Mouse (Mus musculus) ES-Bruce4 (cell line): ENCODE data around the gene Tbkbp1. TPM values are rescaled to one million over a fixed set of nuclear protein-coding genes. Genes with fewer than 3 reads are reported as not detected.

Experiments
- H3K27ac ChIP-seq: 2 replicates; pipeline ENCODE4 v1.5.1; 2012; ENCODE audit warnings: low read length, inconsistent platforms; ENCODE audit not compliant: insufficient read depth
- H3K27me3 ChIP-seq: 2 replicates; pipeline ENCODE4 v1.6.1; 2012; ENCODE audit warnings: mild to moderate bottlenecking, low read length, inconsistent platforms; ENCODE audit not compliant: control insufficient read depth, poor library complexity, insufficient read depth, severe bottlenecking
- H3K36me3 ChIP-seq: 2 replicates; pipeline ENCODE4 v1.6.1; 2012; ENCODE audit warnings: inconsistent platforms, mild to moderate bottlenecking, low read length, moderate library complexity; ENCODE audit not compliant: control insufficient read depth, poor library complexity, insufficient read depth, severe bottlenecking
- H3K4me1 ChIP-seq: one replicate; pipeline ENCODE4 v1.8.1; 2011; ENCODE audit warnings: low read length; ENCODE audit not compliant: control insufficient read depth, insufficient read depth
- H3K4me3 ChIP-seq: 2 replicates; pipeline ENCODE4 v1.5.1; 2011; ENCODE audit warnings: low read depth, mild to moderate bottlenecking, low read length
- H3K9ac ChIP-seq: 2 replicates; pipeline ENCODE4 v1.6.1; 2012; ENCODE audit warnings: low read depth, mild to moderate bottlenecking, inconsistent platforms; ENCODE audit not compliant: poor library complexity, severe bottlenecking
- H3K9me3 ChIP-seq: replicated peaks from 2 replicates; pipeline ENCODE4 v1.6.1; 2012; ENCODE audit warnings: mild to moderate bottlenecking, low read length, inconsistent platforms; ENCODE audit not compliant: control insufficient read depth, poor library complexity, insufficient read depth, severe bottlenecking
- CTCF ChIP-seq: IDR thresholded peaks from one replicate; pipeline ENCODE4 v1.8.1; 2011; ENCODE audit warnings: low read depth, low read length
- EP300 ChIP-seq: IDR thresholded peaks from 2 replicates; pipeline ENCODE4 v1.6.1; 2011; ENCODE audit warnings: low read depth, low read length; ENCODE audit not compliant: insufficient read depth
- POLR2A ChIP-seq: IDR thresholded peaks from one replicate; pipeline ENCODE4 v1.8.1; 2011; ENCODE audit warnings: low read length; ENCODE audit not compliant: insufficient read depth
- polyA plus RNA-seq: library from polyadenylated mRNA; stranded (reverse); fragments of >200 nt; gene quantifications from 2 replicates; pipeline ENCODE4 v1.2.4, GENCODE M21; 2011; ENCODE audit warnings: low read depth; ENCODE audit not compliant: missing spikeins, insufficient read depth, insufficient read length

Tbkbp1 gene
- polyA plus RNA-seq, 1 experiment = 5.4 TPM

DNA sequence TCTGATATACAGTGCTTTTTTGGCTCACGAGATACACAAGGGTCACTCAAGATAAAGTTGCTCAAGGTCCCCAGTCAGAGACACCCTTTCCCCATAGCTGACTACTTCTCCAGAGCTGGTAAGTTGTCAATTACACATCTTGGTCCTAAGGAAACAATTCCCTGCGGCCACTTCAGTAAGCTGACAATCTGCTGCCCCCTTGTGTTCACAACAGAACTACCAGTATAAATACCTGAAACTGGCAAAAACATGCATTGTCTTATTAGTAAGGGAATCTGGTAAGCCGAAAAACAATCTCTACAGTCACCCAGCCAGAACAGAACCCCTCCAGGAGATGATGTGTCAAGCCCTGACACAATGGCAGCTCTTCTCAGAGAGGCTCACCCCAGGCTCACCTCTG, 25.6 kb upstream of the Tbkbp1 start:
- H3K36me3 ChIP-seq = peaks cover 98% of the 10 kb centered on the region
- H3K9ac ChIP-seq = no peak overlapping the region
- no peak overlapping the region for H3K27ac ChIP-seq
- no peaks in the 10 kb centered on the region for H3K4me1 ChIP-seq
- H3K27me3 ChIP-seq = no peaks in the 10 kb centered on the region
- H3K9me3 ChIP-seq = no peaks in the 10 kb centered on the region
- TF ChIP-seq POLR2A = no peak
- TF ChIP-seq CTCF = peak; percentile 14
- no peak for TF ChIP-seq EP300
- H3K4me3 ChIP-seq = no peak overlapping the region

DNA sequence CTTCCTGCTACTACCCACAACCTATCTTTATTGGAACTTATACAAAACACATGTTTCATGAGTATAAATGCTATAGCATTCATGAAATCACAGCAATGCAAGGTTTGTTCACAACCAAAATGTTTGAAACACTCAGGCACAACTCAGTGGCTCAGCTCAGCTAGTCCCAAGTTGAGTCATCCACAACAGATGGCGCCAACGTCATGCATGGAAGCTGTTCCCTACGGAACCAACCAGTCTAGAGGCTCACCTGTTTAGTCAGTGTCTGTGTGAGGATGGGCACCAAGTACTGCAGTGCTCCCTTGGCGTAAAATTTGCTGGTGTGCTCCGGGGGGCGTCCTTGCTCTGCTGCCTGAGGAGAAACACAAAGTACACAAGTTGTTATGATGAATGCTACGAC, 24.2 kb upstream of the Tbkbp1 start:
- TF ChIP-seq EP300 (no peak), POLR2A (no peak), CTCF (no peak)
- H3K36me3 ChIP-seq = peaks cover 98% of the 10 kb centered on the region
- H3K4me3 ChIP-seq = no peak overlapping the region
- H3K27me3 ChIP-seq = no peaks in the 10 kb centered on the region
- H3K9me3 ChIP-seq = no peaks in the 10 kb centered on the region
- H3K27ac ChIP-seq = no peak overlapping the region
- no peaks in the 10 kb centered on the region for H3K4me1 ChIP-seq
- H3K9ac ChIP-seq = no peak overlapping the region

DNA sequence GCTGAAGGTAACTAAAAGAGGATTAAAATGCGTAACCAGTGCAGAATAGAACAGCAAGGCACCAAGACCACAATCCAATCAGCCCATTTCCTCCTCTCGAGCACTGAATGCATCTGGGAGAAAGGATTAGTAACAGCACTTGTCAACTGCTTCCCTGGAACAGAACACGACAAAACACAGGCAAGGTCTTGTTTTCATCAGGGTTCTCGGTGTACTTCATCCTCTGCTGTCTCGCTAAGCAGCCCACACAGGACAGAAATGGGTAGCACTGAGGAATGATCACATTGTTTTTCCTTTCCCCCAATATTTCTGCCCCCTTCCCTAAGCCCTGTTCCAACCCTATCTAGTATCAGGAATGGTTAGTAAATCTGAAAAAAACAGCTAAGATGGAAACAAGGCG, 9.0 kb upstream of the Tbkbp1 start:
- no peak for TF ChIP-seq POLR2A
- no peak for TF ChIP-seq EP300
- TF ChIP-seq CTCF = no peak
- Histone ChIP-seq H3K27me3 (no peaks in the 10 kb centered on the region), H3K27ac (no peak overlapping the region), H3K9me3 (no peaks in the 10 kb centered on the region), H3K4me1 (no peaks in the 10 kb centered on the region), H3K9ac (no peak overlapping the region), H3K36me3 (peaks cover 74% of the 10 kb centered on the region), H3K4me3 (no peak overlapping the region)

DNA sequence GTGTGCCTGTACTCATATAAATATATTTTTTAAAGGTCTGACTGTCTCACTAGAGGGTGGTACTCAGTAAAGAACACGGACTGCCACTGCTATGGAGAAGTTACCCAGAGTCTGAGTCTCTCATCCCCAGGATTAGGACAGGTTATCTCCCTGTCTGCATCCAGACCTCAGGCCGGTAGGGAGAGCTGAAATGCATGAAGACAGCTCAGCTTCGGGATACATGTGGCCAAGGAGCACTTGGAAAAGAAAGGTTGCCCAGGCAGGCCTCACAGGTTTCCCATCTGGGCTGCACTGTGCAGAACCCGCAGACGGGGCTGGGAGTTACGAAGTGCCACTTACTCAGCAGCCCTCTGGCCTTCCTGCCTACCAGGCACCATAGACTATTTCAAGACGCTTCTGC, 5.7 kb upstream of the Tbkbp1 start:
- TF ChIP-seq EP300 (no peak), POLR2A (no peak), CTCF (no peak)
- Histone ChIP-seq H3K4me1 (no peaks in the 10 kb centered on the region), H3K27me3 (no peaks in the 10 kb centered on the region), H3K27ac (no peak overlapping the region), H3K36me3 (peaks cover 43% of the 10 kb centered on the region), H3K9ac (no peak overlapping the region), H3K9me3 (no peaks in the 10 kb centered on the region), H3K4me3 (no peak overlapping the region)

DNA sequence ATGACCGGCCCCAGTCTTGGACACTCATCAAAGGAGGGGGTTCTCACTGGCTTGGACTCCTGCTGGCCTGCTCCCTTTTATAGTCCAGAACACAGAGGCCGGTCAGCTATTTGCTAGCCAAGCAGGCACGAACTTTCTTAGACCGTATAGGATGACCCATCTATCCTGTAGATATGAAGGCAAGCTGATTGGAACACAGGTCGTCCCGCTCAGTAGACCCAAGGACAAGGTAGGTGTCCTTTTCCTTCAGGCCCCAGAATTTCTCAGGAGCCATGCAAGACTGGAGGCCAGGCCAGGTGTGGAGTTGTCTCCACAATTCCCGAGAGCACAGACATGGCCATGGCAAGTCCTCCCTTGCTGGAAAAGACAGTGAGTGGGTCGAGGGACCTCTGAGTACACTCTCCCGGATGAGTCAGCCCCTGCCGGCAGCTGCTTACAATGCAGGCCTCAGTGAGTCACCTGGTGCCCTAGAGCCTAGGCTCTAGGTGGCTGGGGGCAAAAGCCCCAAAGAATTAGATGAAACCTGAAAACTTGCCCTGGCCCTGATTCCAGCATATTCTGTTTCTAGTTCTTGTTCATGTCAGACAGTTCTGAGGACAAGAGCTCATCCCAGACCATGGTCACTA, 1.5 kb upstream of the Tbkbp1 start:
- H3K9ac ChIP-seq = no peak overlapping the region

DNA sequence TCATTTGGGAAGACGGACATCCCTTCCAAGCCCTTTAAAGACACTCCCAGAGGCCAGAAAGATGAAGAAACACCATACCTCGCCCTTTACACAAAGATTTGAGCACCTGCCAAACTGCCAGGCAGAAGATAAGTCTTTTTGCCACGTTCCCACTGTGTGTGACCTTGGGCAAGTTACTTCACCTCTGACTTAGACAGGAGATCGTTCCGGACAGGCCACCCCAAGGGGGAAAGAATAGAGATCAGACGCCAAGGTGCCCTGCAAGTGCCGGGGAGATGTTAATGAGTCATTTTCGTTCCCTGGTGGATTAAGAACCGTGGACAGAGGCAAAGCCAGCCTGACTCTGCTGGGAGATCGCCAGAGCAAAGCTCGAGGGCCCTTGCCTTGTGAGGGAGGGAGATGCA, 730 bp upstream of the Tbkbp1 start:
- Histone ChIP-seq H3K27ac (no peak overlapping the region), H3K4me1 (no peaks in the 10 kb centered on the region), H3K9me3 (no peaks in the 10 kb centered on the region), H3K27me3 (no peaks in the 10 kb centered on the region), H3K4me3 (no peak overlapping the region), H3K36me3 (no peaks in the 10 kb centered on the region), H3K9ac (no peak overlapping the region)
- TF ChIP-seq POLR2A (no peak), CTCF (no peak), EP300 (no peak)

More for the DNA sequence above, 1.5 kb upstream of the Tbkbp1 start:
- peaks cover 3% of the 10 kb centered on the region for H3K36me3 ChIP-seq
- H3K9me3 ChIP-seq = no peaks in the 10 kb centered on the region
- TF ChIP-seq POLR2A (no peak), CTCF (no peak), EP300 (no peak)
- no peak overlapping the region for H3K4me3 ChIP-seq
- no peak overlapping the region for H3K27ac ChIP-seq
- H3K27me3 ChIP-seq = no peaks in the 10 kb centered on the region
- no peaks in the 10 kb centered on the region for H3K4me1 ChIP-seq
